Mouse (Mus musculus): ENCODE results near the gene Mindy2. TPM values are rescaled to one million over a fixed set of nuclear protein-coding genes. Genes with fewer than 3 reads are reported as not detected.
"Not testable (repeated sequence)": the region's sequence is repeated elsewhere in the genome, so short reads cannot be mapped to it uniquely, and the experiment has no call there.

Mindy2 gene
- total and polyA plus RNA-seq, 3 experiments: 7.5 to 16.0 (median 12.6) TPM

GRCm38 (mm10) chr9:70584641-70585040, 72.3 kb downstream of the Mindy2 start:
- no peak for DNase-seq

GRCm38 (mm10) chr9:70580956-70581355, 76.0 kb downstream of the Mindy2 start:
- DNase-seq: no peak

GRCm38 (mm10) chr9:70578123-70578522, 78.9 kb downstream of the Mindy2 start:
- no peak for DNase-seq

GRCm38 (mm10) chr9:70570351-70570750, 86.6 kb downstream of the Mindy2 start:
- DNase-seq: no peak

- DNase-seq: no peak
Observed at GRCm38 (mm10) chr9:70567651-70568050, 89.3 kb downstream of the Mindy2 start.

- no peak for DNase-seq
Observed at GRCm38 (mm10) chr9:70562825-70563224, 94.1 kb downstream of the Mindy2 start.

GRCm38 (mm10) chr9:70556796-70557195, 100.2 kb downstream of the Mindy2 start:
- DNase-seq: no peak

GRCm38 (mm10) chr9:70555431-70555830, 101.5 kb downstream of the Mindy2 start:
- DNase-seq: no peak

GRCm38 (mm10) chr9:70552233-70552632, 104.7 kb downstream of the Mindy2 start:
- not testable (repeated sequence) for DNase-seq

GRCm38 (mm10) chr9:70551524-70551923, 105.5 kb downstream of the Mindy2 start:
- no peak for DNase-seq

Other genes with a start within 250 kb of the Mindy2 start
- gene Ccnb2, start 235.6 kb downstream of the Mindy2 start, total RNA-seq (2021): 1 to 10 TPM; 1.6 to 3.2 TPM
- 0.81 and 1.5 TPM in 2 replicates for gene Ccnb2, start 235.6 kb downstream of the Mindy2 start, polyA plus RNA-seq (2012; rRNA removed)
- gene Rnf111, start 153.4 kb downstream of the Mindy2 start, total RNA-seq (2021): 10 to 100 TPM; 30.4 to 47.4 TPM
- gene Rnf111, start 153.4 kb downstream of the Mindy2 start, polyA plus RNA-seq (2012; rRNA removed): 48.3 and 58.3 TPM in 2 replicates
- gene Sltm, start 114.4 kb downstream of the Mindy2 start, total RNA-seq (2021): 10 to 100 TPM; 28.5 to 41.7 TPM
- gene Sltm, start 114.4 kb downstream of the Mindy2 start, polyA plus RNA-seq (2012; rRNA removed): 3.2 and 5.2 TPM in 2 replicates
- gene Gm10642, start 923 bp downstream of the Mindy2 start, total RNA-seq (2021): under 1 TPM; 0.35 to 0.69 TPM
- 2.7 and 4.8 TPM in 2 replicates for gene Gm10642, start 923 bp downstream of the Mindy2 start, polyA plus RNA-seq (2012; rRNA removed)
- gene Adam10, start 21.8 kb upstream of the Mindy2 start, total RNA-seq (2021): 10 to 100 TPM; 44.6 to 50.5 TPM
- gene Adam10, start 21.8 kb upstream of the Mindy2 start, polyA plus RNA-seq (2012; rRNA removed): 18.2 and 22.5 TPM in 2 replicates